Mouse (Mus musculus) bone marrow macrophage, adult 2 months (primary cell): ENCODE data around the gene Pik3r1.

Experiments
- CTCF ChIP-seq: IDR thresholded peaks from 2 replicates; pipeline ENCODE4 v1.5.1; 2012; ENCODE audit warnings: low read depth, mild to moderate bottlenecking, low read length, moderate library complexity
- POLR2A ChIP-seq: IDR thresholded peaks from 2 replicates; pipeline ENCODE4 v1.6.1; 2012; ENCODE audit warnings: mild to moderate bottlenecking, low read depth, low read length, borderline replicate concordance

DNA sequence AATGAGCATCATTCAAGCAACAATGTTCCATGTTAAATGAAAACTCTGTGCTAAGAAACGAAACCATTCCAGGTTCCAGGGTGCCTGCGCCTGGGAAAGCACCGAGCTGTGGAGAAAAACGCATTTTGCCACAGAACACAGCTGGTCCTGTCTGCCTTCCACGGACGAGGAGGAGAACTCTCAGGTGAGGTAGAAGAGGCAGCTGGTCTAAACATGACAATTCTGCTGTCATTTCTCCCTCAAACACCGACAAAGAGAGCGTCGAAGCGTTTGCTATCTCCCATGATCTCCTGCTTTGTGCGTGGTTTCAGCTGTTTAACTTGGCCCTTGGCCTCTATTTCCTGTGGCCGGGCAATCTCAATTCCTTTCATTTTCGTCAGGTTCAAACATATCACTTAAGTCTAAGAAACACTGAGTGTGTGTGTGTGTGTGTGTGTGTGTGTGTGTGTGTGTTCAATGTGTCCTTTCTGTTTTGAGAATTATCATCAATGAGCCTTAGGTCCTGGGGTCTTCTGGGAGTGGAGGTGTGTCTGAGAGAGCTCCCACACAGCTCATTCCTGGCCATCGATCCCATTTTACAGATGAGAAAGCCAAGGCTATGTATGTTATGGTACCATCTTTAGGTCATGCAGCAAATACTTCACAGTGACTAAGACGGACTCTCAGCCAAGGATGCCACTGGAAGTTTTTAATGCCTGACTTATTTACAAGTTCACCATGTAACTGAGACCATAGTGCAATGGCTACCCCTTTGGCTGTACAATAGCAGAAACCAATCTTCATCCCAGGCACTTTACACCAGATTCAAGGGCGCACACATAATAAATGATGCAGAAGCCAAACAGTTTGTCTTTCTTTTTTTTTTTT, 31.3 kb downstream of the Pik3r1 start:
- no peak for TF ChIP-seq POLR2A
- TF ChIP-seq CTCF = no peak
